In the genomic region with DNA sequence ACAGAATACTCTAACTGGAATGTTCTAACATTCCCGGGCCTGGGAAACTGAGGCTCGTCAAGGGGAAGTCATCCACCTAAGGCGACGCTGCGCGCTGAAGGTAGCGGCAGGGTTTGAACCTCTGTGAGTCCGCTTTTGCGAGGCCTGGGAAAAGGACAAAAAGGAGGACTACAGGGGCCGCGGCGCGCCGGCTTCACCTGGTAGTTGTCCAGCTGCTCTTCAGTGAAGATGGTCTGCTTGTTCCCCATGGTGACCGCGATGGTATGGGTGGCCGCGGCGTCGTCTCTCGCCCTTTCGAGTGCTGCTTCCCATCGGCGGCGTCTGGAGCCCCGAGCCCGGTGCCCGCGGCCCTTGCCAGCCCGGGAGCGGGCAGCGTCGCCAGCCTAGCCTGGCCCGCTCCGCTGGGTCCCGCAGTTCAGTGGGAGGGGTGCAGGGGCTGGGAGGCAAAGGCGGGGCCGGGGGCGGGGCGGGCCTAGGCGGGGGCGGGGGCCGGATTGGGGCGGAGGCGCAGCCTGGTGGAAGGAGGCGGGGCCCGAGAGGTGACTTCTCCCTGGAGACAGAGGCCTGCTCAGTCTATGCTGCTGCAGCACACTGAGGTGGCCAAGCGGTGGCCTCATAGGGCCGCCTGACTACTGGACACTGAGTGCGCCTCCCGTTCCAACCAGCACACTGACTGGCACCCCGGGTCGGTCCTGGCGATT, we compare ENCODE assay signal across 8 mouse cellular contexts. TPM values are rescaled to one million over a fixed set of nuclear protein-coding genes. Genes with fewer than 3 reads are reported as not detected.
DNase-seq lines count a peak whose midpoint lies in the region; ATAC-seq and TF ChIP-seq lines count a peak whose summit lies in the region.

Gene Cib2 (minus strand): TSS at position 448 of the 701 bp plus-strand sequence.

- ATAC-seq in Patski = peak; percentile 91
- ATAC-seq in hindbrain, embryonic 12.5 days (ENCODE audit: low FRiP score) = peak; percentile 97

- no peak for DNase-seq in Patski (ENCODE audit: low read depth, low spot score)
- DNase-seq in cerebellum, postnatal 10 days = peak; percentile 86 to 91
- DNase-seq in frontal cortex, postnatal 14 days (ENCODE audit: low spot score in 2 of 2) = peak; percentile 52 to 53
- DNase-seq in layer of hippocampus, postnatal 25 days (ENCODE audit: extremely low spot score in 1 of 2, low spot score in 1 of 2) = peak; percentile 36 to 50
- peak; percentile 83 for DNase-seq in lung, postnatal 14 days
- peak; percentile 32 for DNase-seq in retina, adult 2 months (ENCODE audit: low read depth, low spot score)
- DNase-seq in thymus, postnatal 36 days = peak; percentile 75 to 82

- in situ Hi-C loops in Patski (cut with MboI; ENCODE audit: low pct_unique_long_range_greater_than_20kb) = no loop called here

- CTCF ChIA-PET in Patski (lab: Charles Lee) = interaction anchor here (0.8 to 1.5 kb wide), 3 partner anchors 12 to 54 kb away, joined by 3 to 5 read pairs (median 3); no protein-coding TSS in a partner anchor

- POLR2A ChIA-PET in Patski (lab: Charles Lee) = interaction anchor here (1.4 kb wide), 1 partner anchor 15 kb away, joined by 3 read pairs; no protein-coding TSS in a partner anchor

- H3K4me1 ChIP-seq in hindbrain, embryonic 12.5 days = peaks cover 5% of the 10 kb centered on the region; the same call in 1 of the 2 replicates

- TF ChIP-seq CTCF in Patski (IDR thresholded peaks at IDR 0.05) = peak; percentile 46

- H3K9ac ChIP-seq in hindbrain, embryonic 12.5 days = peak within 1 kb of the TSS; percentile 69

- H3K9me3 ChIP-seq in hindbrain, embryonic 12.5 days (replicated peaks) = no peaks in the 10 kb centered on the region

- H3K4me3 ChIP-seq in hindbrain, embryonic 12.5 days = peak within 1 kb of the TSS; percentile 57

- H3K4me2 ChIP-seq in hindbrain, embryonic 12.5 days (replicated peaks) = peak within 1 kb of the TSS; percentile 67

- H3K27ac ChIP-seq in hindbrain, embryonic 12.5 days = no peak within 1 kb of the TSS

- H3K36me3 ChIP-seq in hindbrain, embryonic 12.5 days = no peaks in the 10 kb centered on the region

- H3K27me3 ChIP-seq in Patski = no peaks in the 10 kb centered on the region
- peaks cover 7% of the 10 kb centered on the region; the same call in 1 of the 2 replicates for H3K27me3 ChIP-seq in hindbrain, embryonic 12.5 days

- WGBS in hindbrain, embryonic 12.5 days = 2% methylated on average over 45 of the region's 54 CpGs

RNA-seq across cellular contexts. Expression of gene Cib2, which starts in this region (rescaled TPM):
- 74.4 TPM for polyA plus RNA-seq in Patski (2021)
- 23.5 and 24.7 TPM in 2 replicates for polyA plus RNA-seq in hindbrain, embryonic 12.5 days (2016; fragmentation: Nextera tagmentation; extraction: Ambion mirVana)
- 10 to 100 TPM; 17.0 to 22.1 TPM for total RNA-seq in layer of hippocampus, postnatal 25 days (2021)
